Mouse (Mus musculus) right cerebral cortex, postnatal 10 days (tissue): Measurements from ENCODE around the gene Cnnm1.
"Not testable (repeated sequence)": the region's sequence is repeated elsewhere in the genome, so short reads cannot be mapped to it uniquely, and the experiment has no call there.

Experiments used
- DNase-seq, 2 experiments: peaks; one replicate each; pipeline ENCODE4 v3.0.0; 2021; ENCODE audit warnings: low spot score in 2 of 2

Cnnm1 gene

DNA sequence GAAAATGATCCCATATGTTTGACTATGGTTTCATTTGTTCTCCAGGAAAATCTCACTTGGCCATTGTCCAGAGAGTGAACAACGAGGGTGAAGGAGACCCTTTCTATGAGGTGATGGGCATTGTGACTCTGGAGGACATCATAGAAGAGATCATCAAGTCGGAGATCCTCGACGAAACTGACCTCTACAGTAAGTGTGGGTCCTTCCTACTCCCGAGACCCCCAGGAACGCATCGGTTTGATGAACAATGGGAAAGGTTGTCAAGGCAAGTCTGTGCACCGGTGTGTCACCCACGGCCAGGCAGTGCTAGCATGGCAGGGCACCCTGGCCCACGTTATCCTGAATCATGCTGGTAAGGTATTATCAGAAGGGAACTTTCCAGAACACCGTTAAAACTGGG, 24.8 kb downstream of the Cnnm1 start:
- no peak for DNase-seq

DNA sequence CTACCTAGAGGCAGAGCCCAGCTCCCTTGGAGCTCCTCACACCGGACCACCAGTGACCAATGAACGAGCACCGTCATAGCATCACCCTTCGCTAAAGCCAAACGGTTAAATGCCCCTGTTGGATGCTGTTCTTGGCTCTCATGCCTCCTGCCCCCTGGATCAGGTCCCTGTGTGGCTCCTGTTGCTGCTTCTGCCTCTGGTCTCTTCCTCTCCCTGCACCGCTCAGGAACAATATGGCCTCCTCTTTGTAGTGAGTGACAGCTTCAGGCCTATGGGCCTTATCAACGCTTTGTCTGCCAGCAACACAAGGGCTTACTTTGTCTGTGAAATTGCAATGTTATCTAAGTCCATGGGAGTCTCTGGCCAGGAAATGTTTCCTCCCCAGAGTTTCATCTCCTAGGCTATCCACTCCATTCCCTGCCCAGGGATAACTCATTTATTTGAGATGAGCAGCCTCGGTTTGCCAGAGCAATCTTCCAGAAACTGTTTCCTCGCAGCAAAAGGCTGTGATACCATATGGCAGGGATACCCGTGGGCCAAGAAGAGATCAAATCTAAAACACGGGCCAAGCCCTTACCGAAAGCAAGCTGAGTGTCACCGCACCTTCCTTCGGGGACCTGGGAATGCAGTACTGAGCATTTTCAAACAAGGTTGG, 25.5 kb downstream of the Cnnm1 start:
- no peak for DNase-seq

DNA sequence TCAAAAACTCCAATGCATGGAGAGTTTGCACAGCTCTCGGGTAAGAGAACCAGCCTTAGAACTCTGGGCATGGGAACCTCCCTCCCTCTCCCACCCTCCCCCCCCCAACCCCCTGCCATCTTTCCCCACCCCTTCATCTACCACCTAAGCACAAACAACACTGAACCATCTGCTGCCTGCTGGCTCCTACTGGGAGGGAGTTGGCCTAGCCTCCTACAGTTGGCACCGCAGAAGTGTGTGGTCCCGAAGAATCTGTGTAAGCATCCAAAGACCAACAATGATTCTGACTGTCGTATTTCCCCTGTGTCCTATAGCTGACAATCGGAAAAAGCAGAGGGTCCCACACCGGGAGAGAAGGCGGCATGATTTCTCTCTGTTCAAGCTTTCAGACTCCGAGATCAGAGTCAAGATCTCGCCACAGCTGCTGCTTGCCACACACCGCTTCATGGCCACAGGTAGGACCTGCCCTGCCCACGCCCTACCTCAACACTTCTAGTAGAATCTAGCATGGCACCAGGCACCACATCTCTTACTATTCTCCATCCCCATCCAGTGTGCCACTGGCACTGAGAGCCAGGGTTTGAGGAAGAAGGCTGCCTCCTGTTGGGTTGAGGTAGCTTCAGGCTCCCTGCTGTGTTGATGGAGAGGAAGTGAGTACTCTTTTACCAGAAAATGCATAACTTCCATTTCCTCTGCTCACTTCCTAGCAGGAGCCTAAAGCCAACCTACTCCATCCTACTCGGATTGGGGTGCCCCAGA, 27.9 kb downstream of the Cnnm1 start:
- peak; percentile 49 to 75 for DNase-seq

DNA sequence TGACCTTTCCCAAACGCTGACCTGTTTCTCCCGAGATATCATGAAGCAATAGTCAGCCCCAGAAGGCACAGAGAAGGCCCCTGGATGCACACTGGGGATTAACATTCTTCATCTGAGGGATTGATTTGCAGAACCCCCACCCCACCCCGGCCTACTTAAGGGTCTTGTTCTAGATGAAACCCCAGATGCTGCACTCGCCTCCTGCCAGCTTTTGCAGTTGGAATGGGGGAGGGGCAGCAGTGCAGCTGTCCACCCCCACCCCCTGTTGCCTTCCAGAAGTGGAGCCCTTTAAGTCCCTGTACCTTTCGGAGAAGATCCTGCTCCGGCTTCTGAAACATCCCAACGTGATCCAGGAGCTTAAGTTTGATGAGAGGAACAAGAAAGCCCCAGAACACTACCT, 29.1 kb downstream of the Cnnm1 start:
- no peak for DNase-seq

DNA sequence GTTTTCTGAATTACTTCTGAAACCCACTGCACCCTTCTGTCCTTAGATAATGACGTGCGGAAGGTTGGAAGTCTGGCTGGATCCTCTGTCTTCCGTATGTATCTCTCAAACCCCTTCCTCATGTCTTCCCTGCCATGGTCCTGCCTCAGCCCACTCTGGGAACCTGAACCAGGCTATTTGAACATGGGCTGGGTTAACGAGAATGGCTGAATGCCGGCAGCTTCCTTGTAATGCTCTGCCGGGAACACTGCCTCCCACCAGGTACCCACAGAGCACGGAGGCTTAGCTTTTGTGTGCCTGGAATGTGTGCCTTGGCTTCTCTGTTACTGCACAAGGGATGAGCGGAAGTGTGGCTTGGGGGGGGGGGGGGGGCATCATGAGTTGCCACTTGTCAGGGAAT, 32.1 kb downstream of the Cnnm1 start:
- no peak for DNase-seq

DNA sequence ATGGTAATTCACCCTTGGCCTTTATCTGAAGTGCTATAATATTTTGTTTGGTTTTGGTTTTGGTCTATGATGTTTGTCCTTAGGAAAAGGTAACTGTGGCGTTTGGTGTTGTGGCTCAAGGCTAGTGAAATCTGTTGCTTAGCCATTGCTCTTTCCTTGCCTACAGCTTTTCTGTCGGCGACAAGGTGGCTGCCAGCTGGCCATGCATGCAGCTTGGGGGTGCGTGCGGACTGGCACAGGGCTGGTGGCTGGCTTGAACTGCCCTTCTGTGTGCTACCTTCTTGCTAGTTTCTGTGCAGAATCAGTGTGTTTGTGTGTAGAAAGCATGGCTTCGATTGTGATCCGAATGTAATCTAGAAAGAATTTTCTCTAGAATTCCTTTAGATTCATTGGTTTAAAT, 32.5 kb downstream of the Cnnm1 start:
- no peak for DNase-seq

DNA sequence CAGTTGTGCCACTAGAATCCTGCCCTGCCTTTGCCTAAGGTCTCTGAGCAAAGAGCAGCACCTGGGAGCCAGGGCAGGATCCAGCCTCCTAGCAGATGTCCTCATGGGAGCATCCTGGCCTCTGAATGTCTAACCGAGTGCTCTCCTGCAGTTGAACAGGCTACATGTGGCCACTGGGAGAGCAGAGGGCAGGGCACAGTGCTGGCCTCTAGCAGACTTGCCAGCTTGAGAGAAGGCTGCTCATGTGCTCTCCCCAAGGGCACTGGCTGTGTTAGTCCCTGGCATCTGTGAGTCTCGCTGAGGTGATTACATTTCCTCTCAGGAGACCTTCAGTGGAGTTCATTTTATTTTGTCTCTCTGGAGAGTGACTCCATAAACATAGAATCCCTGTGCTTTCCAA, 35.4 kb downstream of the Cnnm1 start:
- DNase-seq: no peak

DNA sequence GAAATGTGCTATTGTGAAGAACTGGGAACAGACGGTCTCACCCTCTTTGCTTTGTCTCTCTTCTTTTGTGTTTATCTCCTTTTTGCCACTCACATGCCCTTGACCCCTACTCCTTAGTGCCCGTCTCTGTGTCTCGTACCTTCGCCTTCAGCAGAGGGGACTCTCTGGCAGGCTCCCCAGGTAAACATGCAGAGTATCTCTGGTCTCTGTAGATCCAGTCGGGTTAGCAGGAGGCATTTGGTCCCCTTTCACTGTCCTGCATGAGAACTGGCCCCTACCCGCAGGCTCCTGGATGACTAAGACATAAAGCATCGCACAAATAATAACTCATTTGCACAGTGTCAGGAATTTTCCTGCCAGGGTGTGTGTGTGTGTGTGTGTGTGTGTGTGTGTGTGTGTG, 35.8 kb downstream of the Cnnm1 start:
- no peak for DNase-seq

DNA sequence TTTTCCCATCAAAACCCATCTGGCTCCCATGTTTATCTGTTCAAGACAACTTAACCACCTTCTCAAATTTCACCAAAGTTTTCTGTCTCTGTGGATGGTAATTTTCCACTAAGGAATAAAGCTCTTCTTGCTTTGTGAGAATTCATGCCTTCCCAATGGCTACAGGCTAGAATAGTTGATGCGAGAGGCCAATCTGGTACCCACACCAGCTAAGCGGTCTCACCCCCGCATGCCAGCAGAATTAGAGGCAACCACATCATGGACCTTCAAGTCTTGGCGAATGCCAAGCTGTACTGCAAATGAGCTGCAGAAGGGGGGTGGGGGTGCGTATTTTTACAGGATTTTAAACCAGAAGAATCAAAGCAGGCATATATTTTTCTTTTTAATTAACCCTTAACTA, 37.2 kb downstream of the Cnnm1 start:
- no peak for DNase-seq

DNA sequence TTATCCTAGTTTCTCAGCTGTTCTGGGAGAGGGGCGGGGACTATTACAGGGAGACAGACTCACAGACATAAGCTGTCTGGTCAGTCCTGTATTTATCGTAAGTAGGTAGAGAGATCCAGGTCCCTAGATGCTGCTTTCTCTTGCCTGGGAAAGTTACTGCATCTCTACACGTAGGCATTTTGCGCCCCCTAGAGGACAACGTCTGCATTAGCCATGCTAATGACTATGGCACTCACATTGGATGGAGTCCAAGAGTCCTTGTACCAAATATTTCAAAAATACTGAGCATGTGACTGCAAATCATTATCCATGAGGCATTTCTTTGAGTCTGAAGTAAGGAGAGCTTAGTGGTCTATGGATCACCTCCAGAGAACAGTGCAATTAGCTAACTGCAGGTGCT, 38.7 kb downstream of the Cnnm1 start:
- DNase-seq: peak; percentile 67 to 73

DNA sequence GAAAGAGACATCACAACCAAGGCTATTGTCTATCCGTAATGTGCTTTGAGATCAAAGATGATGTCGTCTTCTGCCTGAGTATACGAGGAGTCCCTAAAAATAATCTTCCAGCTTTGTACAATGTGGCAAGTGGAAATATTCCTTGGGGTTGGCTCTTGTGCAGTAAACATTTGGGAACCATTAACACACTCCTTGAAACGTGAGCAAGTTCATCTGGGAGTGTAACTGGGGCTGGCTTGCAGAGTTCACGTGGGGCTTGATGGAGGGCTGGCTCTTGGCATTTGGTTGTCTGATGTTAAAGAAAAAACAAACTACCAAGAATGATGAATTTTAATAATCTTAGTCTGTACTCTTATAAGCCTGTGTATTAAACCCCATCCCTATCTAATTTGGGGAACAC, 39.2 kb downstream of the Cnnm1 start:
- no peak for DNase-seq

DNA sequence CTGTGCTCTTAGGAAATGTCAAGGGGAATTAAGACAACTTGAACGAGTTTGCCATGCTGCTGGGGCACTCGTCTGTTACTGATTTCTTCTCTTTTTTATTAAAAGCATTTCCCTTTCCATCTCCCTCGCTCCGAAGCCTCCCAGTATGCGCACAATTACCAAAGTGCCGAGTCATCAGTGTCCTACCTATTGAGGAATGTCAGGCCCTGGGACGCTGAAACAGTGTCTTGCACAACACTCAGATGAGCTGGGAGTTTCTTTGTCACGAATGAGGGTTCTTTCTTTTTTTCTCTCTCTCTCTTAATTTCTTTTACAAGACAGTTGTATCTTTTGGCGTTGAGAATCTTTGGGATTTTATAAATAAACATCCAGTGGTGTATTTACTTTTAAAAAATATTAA, 40.3 kb downstream of the Cnnm1 start:
- DNase-seq: no peak

DNA sequence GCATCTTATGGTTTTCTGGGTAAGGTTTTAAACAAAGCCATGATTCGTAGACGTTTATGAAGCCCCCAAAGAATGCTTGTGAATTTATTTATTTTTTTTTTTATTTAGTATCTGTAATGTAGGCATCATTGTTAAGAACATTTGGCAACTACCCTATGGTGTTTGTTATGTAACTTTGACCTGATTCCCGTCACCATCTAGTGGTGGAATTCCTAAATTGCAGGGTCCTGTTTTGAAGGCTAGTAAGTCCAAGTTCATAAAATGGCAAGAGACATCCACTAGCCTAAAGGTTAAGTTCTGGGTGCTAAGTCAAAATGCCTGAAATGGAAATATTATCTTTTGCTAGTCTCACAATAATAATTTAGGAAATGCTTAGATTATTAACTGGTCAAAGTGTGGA, 47.2 kb downstream of the Cnnm1 start:
- DNase-seq: no peak

DNA sequence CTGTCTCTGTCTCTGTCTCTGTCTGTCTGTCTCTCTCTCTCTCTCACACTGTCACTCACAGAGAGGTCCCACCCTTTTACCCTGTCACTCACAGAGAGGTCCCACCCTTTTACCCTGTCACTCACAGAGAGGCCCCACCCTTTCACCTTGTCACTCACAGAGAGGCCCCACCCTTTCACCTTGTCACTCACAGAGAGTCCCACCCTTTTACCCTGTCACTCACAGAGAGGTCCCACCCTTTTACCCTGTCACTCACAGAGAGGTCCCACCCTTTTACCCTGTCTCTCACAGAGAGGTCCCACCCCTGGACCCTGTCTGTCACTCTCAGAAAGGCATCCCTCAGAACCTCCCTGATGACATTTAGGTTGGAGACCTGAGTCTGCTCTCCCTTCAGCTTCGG, 53.1 kb downstream of the Cnnm1 start:
- not testable (repeated sequence) for DNase-seq

DNA sequence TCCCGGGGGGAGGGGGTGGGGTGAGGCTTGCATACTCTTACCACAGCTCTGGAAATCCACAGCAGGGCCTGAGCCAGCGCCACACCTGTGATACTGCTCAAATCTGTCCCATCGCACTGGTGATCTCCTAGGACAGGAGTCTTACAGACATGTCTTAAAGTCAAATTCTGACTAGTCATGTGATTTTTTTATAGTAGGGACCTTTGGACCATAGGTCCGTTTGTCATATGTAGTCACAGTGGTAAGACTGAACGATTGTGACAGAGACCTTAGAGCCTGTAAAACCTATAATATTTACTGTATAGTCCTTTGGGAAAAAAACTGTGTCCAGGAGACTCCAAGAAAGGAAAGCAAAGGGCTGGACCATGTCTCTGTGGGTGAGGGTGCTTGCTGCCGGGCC, 53.6 kb downstream of the Cnnm1 start:
- DNase-seq: no peak

DNA sequence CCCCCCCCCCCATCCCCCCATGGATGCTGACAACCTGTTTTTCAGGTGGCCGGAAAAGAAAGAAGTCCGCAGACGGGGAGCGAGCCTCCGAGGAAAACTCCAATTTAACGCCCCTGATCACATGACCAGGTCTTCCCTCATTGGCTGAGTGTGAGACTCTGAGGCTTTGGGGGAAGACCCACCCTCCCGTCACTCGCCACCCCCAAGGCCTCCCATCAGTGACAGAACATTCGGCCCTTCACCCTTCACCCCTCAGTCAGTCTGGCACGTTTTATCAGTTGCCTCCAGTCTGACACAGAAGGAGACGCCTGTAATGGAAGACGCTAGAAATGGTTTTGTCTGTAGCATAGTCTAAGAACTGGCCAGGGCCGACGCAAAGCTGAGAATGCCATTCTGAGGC, 54.7 kb downstream of the Cnnm1 start:
- no peak for DNase-seq

DNA sequence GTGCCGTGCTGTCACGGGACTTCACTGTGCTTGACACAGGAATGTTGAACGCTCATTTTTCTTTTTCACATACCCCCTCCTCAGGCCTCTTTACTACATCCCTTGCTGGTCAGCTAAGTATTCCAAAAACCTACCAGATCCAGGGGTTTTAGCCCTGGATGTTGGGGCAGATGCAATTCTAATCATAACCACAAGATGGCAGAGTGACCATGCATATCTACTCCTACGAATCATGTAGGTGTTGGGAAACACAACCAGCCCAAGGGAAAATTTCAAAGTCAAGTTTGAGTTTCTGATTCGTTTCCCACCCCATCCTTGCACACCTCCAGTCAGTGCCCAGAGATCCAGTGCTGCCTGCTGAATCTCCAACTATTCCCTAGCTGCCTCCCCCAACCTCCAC, 55.6 kb downstream of the Cnnm1 start:
- DNase-seq: peak; percentile 61 to 64

DNA sequence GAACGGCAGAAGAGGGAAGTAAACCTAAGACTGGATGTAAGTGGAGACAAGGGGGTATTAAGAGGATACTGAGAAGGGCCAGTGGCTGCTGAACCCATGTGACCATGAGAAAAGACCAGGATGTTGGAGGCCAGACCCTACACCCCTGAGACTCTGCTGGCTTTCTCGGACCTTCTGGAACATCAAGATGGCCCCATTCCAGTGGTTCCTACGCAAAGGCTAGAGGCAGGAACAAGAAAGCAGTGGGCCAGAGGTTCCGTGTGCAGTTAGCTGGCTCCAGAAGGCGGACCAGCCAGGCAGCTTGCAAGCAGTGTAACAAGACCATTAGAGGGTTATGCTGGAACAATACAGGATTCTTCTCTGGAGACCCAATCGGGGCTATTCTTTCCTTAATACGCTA, 57.2 kb downstream of the Cnnm1 start:
- DNase-seq: no peak

DNA sequence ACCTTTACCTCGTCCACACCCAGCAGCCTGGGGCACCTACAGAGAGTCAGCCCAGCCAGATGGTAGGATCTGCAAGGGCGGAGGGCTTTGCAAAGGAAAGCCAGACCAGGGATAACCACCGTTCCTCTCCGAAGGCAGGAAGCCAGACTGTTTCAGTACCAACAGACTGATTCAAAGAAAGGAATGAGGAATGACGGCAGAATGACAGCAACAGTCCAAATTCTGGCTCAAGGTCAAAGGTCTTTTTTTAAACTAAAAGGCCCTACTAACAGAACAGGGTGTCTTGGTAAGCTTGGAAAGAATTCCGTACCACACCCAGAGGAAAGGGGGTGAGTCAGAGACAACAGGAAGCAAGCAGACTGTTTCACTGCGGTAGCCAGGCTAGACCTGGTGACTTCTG, 58.6 kb downstream of the Cnnm1 start:
- DNase-seq: no peak

DNA sequence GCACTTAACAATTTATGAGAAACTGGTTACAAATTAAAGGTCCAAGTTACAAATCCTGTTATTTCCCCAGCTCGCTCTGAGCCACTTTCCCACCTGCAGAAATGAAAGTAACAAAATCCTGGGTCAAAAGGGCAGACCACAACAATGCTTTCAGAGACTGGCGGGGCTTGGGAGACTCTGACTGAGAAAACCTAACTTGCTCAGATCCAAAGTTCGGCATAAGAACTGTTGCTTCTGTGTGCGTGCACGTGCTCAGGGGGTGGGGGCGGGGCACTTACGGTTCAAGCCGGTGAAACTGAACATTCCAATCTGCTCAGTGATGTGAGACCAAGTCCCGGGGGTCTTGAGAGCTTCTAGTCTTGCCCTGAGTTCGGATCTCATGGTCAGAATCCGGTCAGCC, 62.4 kb downstream of the Cnnm1 start:
- DNase-seq: no peak

DNA sequence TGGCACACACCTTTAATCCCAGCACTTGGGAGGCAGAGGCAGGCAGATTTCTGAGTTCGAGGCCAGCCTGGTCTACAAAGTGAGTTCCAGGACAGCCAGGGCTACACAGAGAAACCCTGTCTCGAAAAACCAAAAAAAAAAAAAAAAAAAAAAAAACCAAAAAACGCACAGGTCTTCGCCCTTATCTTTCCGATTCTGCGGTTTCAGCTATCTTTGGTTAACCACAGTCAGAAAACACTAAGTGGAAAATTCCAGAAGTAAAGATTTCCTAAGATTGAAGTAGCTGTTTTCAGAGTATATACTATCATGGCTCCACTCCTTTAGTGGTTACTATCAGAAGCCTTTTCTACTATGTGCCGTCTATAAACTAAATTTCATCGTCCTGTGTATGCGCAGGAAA, 63.4 kb downstream of the Cnnm1 start:
- DNase-seq: not testable (repeated sequence)

DNA sequence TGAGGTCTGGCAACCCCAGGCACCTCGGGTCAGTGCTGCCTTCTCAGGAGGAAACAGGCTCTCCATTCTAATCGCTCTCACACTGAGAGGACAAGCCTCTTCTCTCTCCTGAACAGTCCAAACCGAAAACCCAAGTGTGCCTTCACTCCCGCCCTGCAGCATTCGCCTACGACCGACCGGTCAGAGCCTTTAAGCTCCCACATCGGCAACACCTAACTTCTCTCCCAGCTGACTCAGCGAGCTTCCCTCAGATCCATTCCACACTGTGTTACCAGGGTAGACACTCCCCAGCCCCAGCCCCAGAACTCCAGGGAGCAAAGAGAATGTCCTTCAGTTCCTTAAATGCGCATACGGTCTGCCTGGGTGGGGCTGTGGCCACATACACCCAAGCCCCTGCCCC, 65.2 kb downstream of the Cnnm1 start:
- no peak for DNase-seq

DNA sequence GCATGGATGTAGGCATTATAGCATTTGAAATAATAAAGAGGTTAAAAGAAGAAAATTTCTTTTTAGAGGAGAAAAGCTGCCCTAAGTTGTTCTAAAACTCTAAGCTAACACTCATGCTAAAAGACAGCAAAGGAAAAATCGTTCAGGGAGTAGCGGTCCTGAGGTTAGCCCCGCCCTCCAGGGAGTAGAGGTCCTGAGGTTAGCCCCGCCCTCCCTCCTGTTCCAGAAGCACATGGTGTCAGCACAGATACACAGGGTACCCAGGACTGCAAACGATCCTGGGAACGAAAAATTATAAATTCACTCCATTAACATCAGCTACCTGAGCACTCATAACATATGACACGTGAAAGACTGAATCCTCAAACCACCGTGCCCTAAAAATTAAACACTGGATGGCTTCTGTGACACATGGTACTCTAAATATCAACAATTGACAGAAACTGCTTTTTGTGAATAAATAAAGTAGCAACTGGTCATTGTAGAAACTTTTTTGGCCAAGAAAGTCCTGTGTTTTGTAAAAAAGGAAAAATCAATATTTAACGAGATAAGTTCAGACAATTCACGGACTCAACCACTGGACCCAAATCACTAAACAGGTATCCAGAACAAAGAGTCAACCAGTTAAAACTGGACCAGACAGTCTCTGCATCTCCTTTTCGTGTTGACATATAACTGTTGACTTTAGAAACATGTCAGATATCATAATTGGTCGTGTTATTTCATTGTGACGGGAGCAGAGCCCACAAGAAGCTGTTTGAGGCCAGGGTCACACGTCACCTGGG, 70.4 kb downstream of the Cnnm1 start:
- no peak for DNase-seq
